Mouse (Mus musculus): ENCODE results near the gene Rimkla. TPM values are rescaled to one million over a fixed set of nuclear protein-coding genes. Genes with fewer than 3 reads are reported as not detected.

The Rimkla gene
- polyA plus RNA-seq, 1 experiment from 2014 or later, result 1.5 TPM

DNA sequence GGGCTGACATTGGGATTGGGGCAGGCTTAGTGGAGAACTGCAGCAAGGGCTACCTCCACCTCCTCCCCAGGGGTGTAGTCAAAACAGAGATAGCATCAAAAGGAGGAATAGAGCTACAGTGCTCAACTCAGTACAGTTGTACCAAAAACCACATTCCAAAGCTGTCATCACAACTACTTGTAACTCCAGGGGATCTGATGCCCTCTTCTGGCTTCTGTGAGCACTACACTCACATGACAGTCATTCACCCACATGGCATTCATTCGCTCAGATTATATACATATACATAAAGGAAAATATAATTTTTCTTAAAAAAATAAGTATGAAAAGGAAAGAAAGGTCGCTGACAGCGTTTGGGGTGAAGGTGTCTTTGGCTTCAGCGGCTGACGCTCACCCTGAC, 32.1 kb downstream of the Rimkla start:
- H3K27me3 ChIP-seq (ENCODE audit: insufficient read depth, low read length), result no peaks in the 10 kb centered on the region
- ATAC-seq (ENCODE audit: insufficient read depth) (peak; percentile 6; the same call in 1 of the 2 replicates), DNase-seq (peak; percentile 79)
- H3K27ac ChIP-seq (ENCODE audit: low read depth), result no peak overlapping the region
- peak; percentile 58 for TF ChIP-seq CTCF (IDR thresholded peaks at IDR 0.05; ENCODE audit: low read depth)
- H3K36me3 ChIP-seq (ENCODE audit: insufficient read depth), result no peaks in the 10 kb centered on the region
- H3K4me1 ChIP-seq (ENCODE audit: insufficient read depth), result peaks cover 18% of the 10 kb centered on the region
- no peak overlapping the region for H3K9ac ChIP-seq
- H3K4me2 ChIP-seq, result no peak overlapping the region; the same call in 1 of the 2 replicates
- H3K9me3 ChIP-seq (ENCODE audit: low read depth, low read length), result no peaks in the 10 kb centered on the region
- no peak overlapping the region for H3K4me3 ChIP-seq (ENCODE audit: low read depth, low read length)
- 49% methylated on average over 5 of the region's 5 CpGs for WGBS

DNA sequence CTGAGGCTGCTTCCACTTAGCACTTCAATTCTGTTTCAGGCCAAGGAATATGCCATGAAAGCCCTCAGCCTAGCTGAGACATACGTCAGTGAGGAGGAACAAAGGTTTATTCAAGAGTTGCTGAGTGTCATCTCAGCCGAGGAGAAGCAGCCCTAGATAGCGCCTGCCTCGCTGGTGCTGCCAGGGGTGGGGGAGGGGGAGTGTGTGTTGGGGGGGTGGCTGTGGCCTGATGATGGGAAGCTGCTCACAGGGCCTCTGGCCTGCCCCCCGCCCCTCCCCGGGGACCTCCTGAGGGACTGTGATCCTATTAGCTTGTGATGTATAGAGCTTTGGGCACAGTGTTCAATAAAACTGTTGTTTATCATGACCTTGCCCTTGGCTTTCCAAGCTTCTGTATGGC, 38.9 kb downstream of the Rimkla start:
- DNase-seq (peak; percentile 58), ATAC-seq (ENCODE audit: insufficient read depth) (peak; percentile 81)
- TF ChIP-seq CTCF (IDR thresholded peaks at IDR 0.05; ENCODE audit: low read depth), result no peak
- Histone ChIP-seq H3K9ac (no peak overlapping the region), H3K4me1 (ENCODE audit: insufficient read depth) (0 out of 2 replicates have a peak, but pooled peaks cover 3% of the 10 kb centered on the region), H3K9me3 (ENCODE audit: low read depth, low read length) (no peaks in the 10 kb centered on the region), H3K36me3 (ENCODE audit: insufficient read depth) (no peaks in the 10 kb centered on the region), H3K4me2 (no peak overlapping the region), H3K27me3 (ENCODE audit: insufficient read depth, low read length) (no peaks in the 10 kb centered on the region), H3K4me3 (ENCODE audit: low read depth, low read length) (no peak overlapping the region), H3K27ac (ENCODE audit: low read depth) (no peak overlapping the region)
- WGBS, result 10% methylated on average over 6 of the region's 6 CpGs

GRCm38 (mm10) chr4:119453128-119453527, 39.3 kb downstream of the Rimkla start:
- 0 out of 2 replicates have a peak, but pooled peaks cover 3% of the 10 kb centered on the region for H3K4me1 ChIP-seq (ENCODE audit: insufficient read depth)
- 51% methylated on average over 5 of the region's 5 CpGs for WGBS
- ATAC-seq (ENCODE audit: insufficient read depth), result no peak
- H3K9ac ChIP-seq, result no peak overlapping the region
- no peak overlapping the region for H3K27ac ChIP-seq (ENCODE audit: low read depth)
- H3K4me2 ChIP-seq, result no peak overlapping the region
- DNase-seq, result no peak
- H3K9me3 ChIP-seq (ENCODE audit: low read depth, low read length), result no peaks in the 10 kb centered on the region
- TF ChIP-seq CTCF (IDR thresholded peaks at IDR 0.05; ENCODE audit: low read depth), result no peak
- no peak overlapping the region for H3K4me3 ChIP-seq (ENCODE audit: low read depth, low read length)
- no peaks in the 10 kb centered on the region for H3K36me3 ChIP-seq (ENCODE audit: insufficient read depth)
- no peaks in the 10 kb centered on the region for H3K27me3 ChIP-seq (ENCODE audit: insufficient read depth, low read length)

GRCm38 (mm10) chr4:119450436-119450835, 42.0 kb downstream of the Rimkla start:
- H3K27me3 ChIP-seq (ENCODE audit: insufficient read depth, low read length), result no peaks in the 10 kb centered on the region
- ATAC-seq (ENCODE audit: insufficient read depth), result no peak
- no peak overlapping the region for H3K4me2 ChIP-seq
- H3K9ac ChIP-seq, result no peak overlapping the region
- H3K4me1 ChIP-seq (ENCODE audit: insufficient read depth), result 0 out of 2 replicates have a peak, but pooled peaks cover 3% of the 10 kb centered on the region
- H3K9me3 ChIP-seq (ENCODE audit: low read depth, low read length), result no peaks in the 10 kb centered on the region
- no peak for DNase-seq
- no peak overlapping the region for H3K4me3 ChIP-seq (ENCODE audit: low read depth, low read length)
- no peak for TF ChIP-seq CTCF (IDR thresholded peaks at IDR 0.05; ENCODE audit: low read depth)
- WGBS, result 62% methylated on average over 7 of the region's 7 CpGs
- no peak overlapping the region for H3K27ac ChIP-seq (ENCODE audit: low read depth)
- H3K36me3 ChIP-seq (ENCODE audit: insufficient read depth), result no peaks in the 10 kb centered on the region

DNA sequence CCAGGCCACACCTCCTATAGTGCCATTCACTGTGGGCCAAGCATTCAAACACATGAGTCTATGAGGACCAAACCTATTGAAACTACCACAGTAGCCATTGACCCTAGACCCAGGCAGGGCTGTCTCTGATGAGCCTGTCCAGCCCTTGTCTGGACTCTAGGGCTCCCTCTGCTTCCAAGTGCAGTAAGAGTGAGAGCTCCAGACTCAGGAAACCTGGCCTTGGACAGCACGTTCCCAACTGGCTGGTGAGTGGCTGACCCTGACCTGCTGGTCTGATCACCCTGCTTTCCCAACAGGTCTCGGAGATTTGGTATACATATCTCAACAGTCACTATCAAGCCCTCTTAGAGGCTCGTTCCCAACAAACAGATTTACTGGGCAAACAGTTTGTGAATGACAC, 44.6 kb downstream of the Rimkla start:
- ATAC-seq (ENCODE audit: insufficient read depth) (no peak), DNase-seq (no peak)
- H3K4me1 ChIP-seq (ENCODE audit: insufficient read depth), result no peaks in the 10 kb centered on the region
- H3K4me2 ChIP-seq, result no peak overlapping the region
- no peaks in the 10 kb centered on the region for H3K9me3 ChIP-seq (ENCODE audit: low read depth, low read length)
- H3K4me3 ChIP-seq (ENCODE audit: low read depth, low read length), result no peak overlapping the region
- no peaks in the 10 kb centered on the region for H3K36me3 ChIP-seq (ENCODE audit: insufficient read depth)
- H3K9ac ChIP-seq, result no peak overlapping the region
- H3K27ac ChIP-seq (ENCODE audit: low read depth), result no peak overlapping the region
- no peak for TF ChIP-seq CTCF (IDR thresholded peaks at IDR 0.05; ENCODE audit: low read depth)
- 50% methylated on average over 3 of the region's 3 CpGs for WGBS
- no peaks in the 10 kb centered on the region for H3K27me3 ChIP-seq (ENCODE audit: insufficient read depth, low read length)

- H3K4me1 ChIP-seq (ENCODE audit: insufficient read depth), result no peaks in the 10 kb centered on the region
- no peak for ATAC-seq (ENCODE audit: insufficient read depth)
- H3K27ac ChIP-seq (ENCODE audit: low read depth), result no peak overlapping the region
- H3K4me3 ChIP-seq (ENCODE audit: low read depth, low read length), result no peak overlapping the region
- no peak for DNase-seq
- H3K9me3 ChIP-seq (ENCODE audit: low read depth, low read length), result no peaks in the 10 kb centered on the region
- H3K27me3 ChIP-seq (ENCODE audit: insufficient read depth, low read length), result no peaks in the 10 kb centered on the region
- H3K36me3 ChIP-seq (ENCODE audit: insufficient read depth), result no peaks in the 10 kb centered on the region
- 91% methylated on average over 6 of the region's 6 CpGs for WGBS
- H3K4me2 ChIP-seq, result no peak overlapping the region
- no peak for TF ChIP-seq CTCF (IDR thresholded peaks at IDR 0.05; ENCODE audit: low read depth)
- H3K9ac ChIP-seq, result no peak overlapping the region
Measured at GRCm38 (mm10) chr4:119447261-119447660, 45.2 kb downstream of the Rimkla start.

DNA sequence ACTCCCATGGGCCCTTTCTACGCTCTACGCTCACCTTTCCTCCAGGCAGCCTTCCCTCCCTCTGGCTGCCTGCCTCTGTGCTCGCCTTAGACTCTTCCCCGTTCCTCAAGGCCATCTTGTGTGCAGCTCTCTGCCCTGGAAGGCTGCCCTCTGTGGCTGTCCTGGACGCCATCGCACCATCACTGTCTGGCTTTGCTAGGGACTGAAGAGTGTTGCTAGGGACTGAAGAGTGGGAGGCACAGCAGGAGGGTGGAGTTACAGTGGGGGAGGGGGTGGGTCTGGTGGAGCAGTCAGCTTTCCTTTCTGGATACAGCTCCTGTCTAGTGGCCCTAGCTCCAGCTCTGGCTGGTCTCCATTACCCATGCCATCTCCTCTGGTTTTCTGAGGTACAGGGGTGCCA, 49.9 kb downstream of the Rimkla start:
- H3K9me3 ChIP-seq (ENCODE audit: low read depth, low read length), result no peaks in the 10 kb centered on the region
- no peak for TF ChIP-seq CTCF (IDR thresholded peaks at IDR 0.05; ENCODE audit: low read depth)
- WGBS, result 51% methylated on average over 6 of the region's 6 CpGs
- H3K9ac ChIP-seq, result no peak overlapping the region
- H3K4me3 ChIP-seq (ENCODE audit: low read depth, low read length), result no peak overlapping the region
- DNase-seq (no peak), ATAC-seq (ENCODE audit: insufficient read depth) (no peak)
- H3K4me2 ChIP-seq, result no peak overlapping the region
- no peaks in the 10 kb centered on the region for H3K36me3 ChIP-seq (ENCODE audit: insufficient read depth)
- H3K27ac ChIP-seq (ENCODE audit: low read depth), result no peak overlapping the region
- H3K4me1 ChIP-seq (ENCODE audit: insufficient read depth), result no peaks in the 10 kb centered on the region
- no peaks in the 10 kb centered on the region for H3K27me3 ChIP-seq (ENCODE audit: insufficient read depth, low read length)

DNA sequence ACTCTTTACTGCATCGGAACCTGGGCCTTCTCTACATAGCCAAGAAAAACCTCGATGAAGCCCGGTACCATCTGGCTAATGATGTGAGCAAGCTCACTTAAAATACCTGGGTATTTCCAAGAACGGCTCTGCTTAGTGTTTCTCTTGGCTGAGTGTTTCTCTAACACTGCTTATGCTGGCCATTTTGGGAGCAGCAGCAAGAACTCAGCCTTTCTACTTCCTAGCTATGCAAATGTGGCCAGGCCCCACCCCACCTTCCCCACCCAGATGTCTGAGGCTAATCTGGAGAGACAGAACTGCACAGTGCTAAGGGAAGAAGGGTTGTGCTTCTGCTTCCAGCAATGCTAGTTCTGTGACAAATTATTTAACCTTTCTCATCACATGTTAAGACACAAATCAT, 50.6 kb downstream of the Rimkla start:
- no peak overlapping the region for H3K27ac ChIP-seq (ENCODE audit: low read depth)
- H3K4me2 ChIP-seq, result no peak overlapping the region
- DNase-seq (no peak), ATAC-seq (ENCODE audit: insufficient read depth) (no peak)
- no peak for TF ChIP-seq CTCF (IDR thresholded peaks at IDR 0.05; ENCODE audit: low read depth)
- H3K9ac ChIP-seq, result no peak overlapping the region
- H3K36me3 ChIP-seq (ENCODE audit: insufficient read depth), result no peaks in the 10 kb centered on the region
- 90% methylated on average over 4 of the region's 4 CpGs for WGBS
- no peaks in the 10 kb centered on the region for H3K4me1 ChIP-seq (ENCODE audit: insufficient read depth)
- no peak overlapping the region for H3K4me3 ChIP-seq (ENCODE audit: low read depth, low read length)
- H3K27me3 ChIP-seq (ENCODE audit: insufficient read depth, low read length), result no peaks in the 10 kb centered on the region
- no peaks in the 10 kb centered on the region for H3K9me3 ChIP-seq (ENCODE audit: low read depth, low read length)

Data from lung, embryonic 14.5 days (tissue).